Mouse (Mus musculus) heart, postnatal 0 days (tissue): ENCODE results near the gene Atxn7l1.

Source experiments
- CTCF ChIP-seq: IDR thresholded peaks from 2 replicates; pipeline ENCODE4 v1.5.1; 2016; ENCODE audit warnings: antibody characterized with exemption, control low read depth, low read depth
- EP300 ChIP-seq: IDR thresholded peaks from 2 replicates; pipeline ENCODE4 v1.6.1; 2016; ENCODE audit warnings: antibody characterized with exemption, low read depth

DNA sequence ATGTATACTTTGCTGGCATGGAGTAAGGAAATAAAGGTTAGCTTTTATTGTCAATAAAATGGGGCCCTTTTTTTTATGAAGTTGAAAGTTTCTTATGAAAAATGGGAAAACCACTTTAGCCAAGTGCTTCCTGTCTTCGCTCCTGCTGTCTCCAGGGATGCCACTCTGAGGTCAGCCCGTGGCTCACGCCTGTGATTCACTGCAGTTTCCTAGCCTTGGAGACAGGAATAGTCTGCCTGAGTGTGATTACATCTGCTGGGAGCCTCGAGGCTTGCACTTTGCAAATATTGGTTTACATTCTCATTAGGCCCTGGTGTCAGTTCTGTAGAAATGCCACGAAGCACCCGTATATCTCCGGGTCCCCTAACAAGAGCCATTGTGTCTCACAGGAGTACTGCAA lies 74.7 kb downstream of the Atxn7l1 start:
- TF ChIP-seq CTCF, result no peak
- no peak for TF ChIP-seq EP300
